Mouse (Mus musculus) hindbrain, embryonic 15.5 days (tissue): Measurements from ENCODE around the gene Shroom3. TPM values are rescaled to one million over a fixed set of nuclear protein-coding genes. Genes with fewer than 3 reads are reported as not detected.
"Not testable (repeated sequence)": the region's sequence is repeated elsewhere in the genome, so short reads cannot be mapped to it uniquely, and the experiment has no call there.

Source experiments
- ATAC-seq: fragments of 200-750 bp; cut with Nextera tagmentation; 2 replicates; pipeline ENCODE4 v1.8.0; 2017; ENCODE audit warnings: low read depth, moderate number of reproducible peaks, moderate TSS enrichment; ENCODE audit not compliant: low FRiP score
- H3K27ac ChIP-seq: fragments of 300-500 bp; sonication (generic); replicated peaks from 2 replicates; pipeline ENCODE4 v1.5.1; 2015; ENCODE audit warnings: mild to moderate bottlenecking, inconsistent platforms
- H3K27me3 ChIP-seq: fragments of 300-500 bp; sonication (generic); 2 replicates; pipeline ENCODE4 v1.6.1; 2015; ENCODE audit warnings: control low read depth, inconsistent platforms
- H3K36me3 ChIP-seq: fragments of 300-500 bp; sonication (generic); 2 replicates; pipeline ENCODE4 v1.6.1; 2015; ENCODE audit warnings: control low read depth, inconsistent platforms
- H3K4me1 ChIP-seq: fragments of 300-500 bp; sonication (generic); replicated peaks from 2 replicates; pipeline ENCODE4 v1.6.1; 2015; ENCODE audit warnings: control low read depth, inconsistent platforms
- H3K4me2 ChIP-seq: fragments of 300-500 bp; sonication (generic); 2 replicates; pipeline ENCODE4 v1.6.1; 2015; ENCODE audit warnings: moderate library complexity, mild to moderate bottlenecking, inconsistent platforms
- H3K4me3 ChIP-seq: fragments of 300-500 bp; sonication (generic); 2 replicates; pipeline ENCODE4 v1.5.1; 2015; ENCODE audit warnings: mild to moderate bottlenecking, inconsistent platforms
- H3K9ac ChIP-seq: fragments of 300-500 bp; sonication (generic); 2 replicates; pipeline ENCODE4 v1.6.1; 2015; ENCODE audit warnings: inconsistent platforms
- H3K9me3 ChIP-seq: fragments of 300-500 bp; sonication (generic); 2 replicates; pipeline ENCODE4 v1.6.1; 2016; ENCODE audit warnings: control low read depth, inconsistent platforms
- WGBS: fragments of 180-500 bp; shearing (Covaris S2); methylation state at CpG from one replicate; pipeline ENCODE4 v1.1.7; 2015; 5-methylcytosine and 5-hydroxymethylcytosine counted together
- polyA plus RNA-seq: library from polyadenylated mRNA; unstranded; fragments of >200 nt; fragmentation: Nextera tagmentation; extraction: Ambion mirVana; gene quantifications from 2 replicates; pipeline ENCODE4 v1.2.1, GENCODE M21; 2015

The Shroom3 gene
- polyA plus RNA-seq, 1 experiment from 2014 or later, result 2.2 TPM

GRCm38 (mm10) chr5:92917755-92918154, 234.5 kb downstream of the Shroom3 start:
- no peaks in the 10 kb centered on the region for H3K36me3 ChIP-seq
- WGBS, result 88% methylated on average over 6 of the region's 6 CpGs
- no peak overlapping the region for H3K4me3 ChIP-seq
- peaks cover 14% of the 10 kb centered on the region for H3K4me1 ChIP-seq
- H3K4me2 ChIP-seq, result no peak overlapping the region
- no peak for ATAC-seq
- no peaks in the 10 kb centered on the region for H3K9me3 ChIP-seq
- H3K27ac ChIP-seq, result no peak overlapping the region
- no peak overlapping the region for H3K9ac ChIP-seq
- no peaks in the 10 kb centered on the region for H3K27me3 ChIP-seq

- H3K27me3 ChIP-seq, result no peaks in the 10 kb centered on the region
- 0 out of 2 replicates have a peak, but pooled peaks have one; percentile 17 for ATAC-seq
- H3K9me3 ChIP-seq, result no peaks in the 10 kb centered on the region
- H3K4me1 ChIP-seq, result peaks cover 14% of the 10 kb centered on the region
- 49% methylated on average over 10 of the region's 10 CpGs for WGBS
- H3K9ac ChIP-seq, result no peak overlapping the region
- H3K4me2 ChIP-seq, result no peak overlapping the region
- no peaks in the 10 kb centered on the region for H3K36me3 ChIP-seq
- H3K27ac ChIP-seq, result no peak overlapping the region
- H3K4me3 ChIP-seq, result no peak overlapping the region
Observed at GRCm38 (mm10) chr5:92918170-92918569, 234.9 kb downstream of the Shroom3 start.

GRCm38 (mm10) chr5:92918866-92919265, 235.6 kb downstream of the Shroom3 start:
- Histone ChIP-seq H3K36me3 (no peaks in the 10 kb centered on the region), H3K9ac (no peak overlapping the region), H3K4me2 (no peak overlapping the region)

GRCm38 (mm10) chr5:92919390-92919789, 236.2 kb downstream of the Shroom3 start:
- H3K9ac ChIP-seq, result no peak overlapping the region
- ATAC-seq, result no peak
- WGBS, result 53% methylated on average over 14 of the region's 14 CpGs

More at GRCm38 (mm10) chr5:92918866-92919265, 235.6 kb downstream of the Shroom3 start:
- WGBS, result 22% methylated on average over 9 of the region's 9 CpGs
- ATAC-seq, result no peak
- H3K4me3 ChIP-seq, result no peak overlapping the region
- no peaks in the 10 kb centered on the region for H3K27me3 ChIP-seq
- H3K4me1 ChIP-seq, result peaks cover 14% of the 10 kb centered on the region
- no peaks in the 10 kb centered on the region for H3K9me3 ChIP-seq
- H3K27ac ChIP-seq, result no peak overlapping the region

GRCm38 (mm10) chr5:92920984-92921383, 237.7 kb downstream of the Shroom3 start:
- no peak overlapping the region for H3K4me3 ChIP-seq
- peaks cover 20% of the 10 kb centered on the region for H3K4me1 ChIP-seq
- no peak overlapping the region for H3K4me2 ChIP-seq
- no peaks in the 10 kb centered on the region for H3K9me3 ChIP-seq
- H3K27ac ChIP-seq, result no peak overlapping the region
- H3K36me3 ChIP-seq, result no peaks in the 10 kb centered on the region
- H3K27me3 ChIP-seq, result no peaks in the 10 kb centered on the region
- ATAC-seq, result no peak
- WGBS, result 96% methylated on average over 8 of the region's 8 CpGs
- H3K9ac ChIP-seq, result no peak overlapping the region

More at GRCm38 (mm10) chr5:92919390-92919789, 236.2 kb downstream of the Shroom3 start:
- Histone ChIP-seq H3K4me2 (no peak overlapping the region), H3K9me3 (no peaks in the 10 kb centered on the region), H3K27me3 (no peaks in the 10 kb centered on the region), H3K36me3 (no peaks in the 10 kb centered on the region), H3K27ac (no peak overlapping the region), H3K4me1 (peaks cover 14% of the 10 kb centered on the region), H3K4me3 (no peak overlapping the region)

GRCm38 (mm10) chr5:92921728-92922127, 238.5 kb downstream of the Shroom3 start:
- no peak overlapping the region for H3K4me2 ChIP-seq
- ATAC-seq, result no peak

GRCm38 (mm10) chr5:92922981-92923380, 239.7 kb downstream of the Shroom3 start:
- not testable (repeated sequence) for H3K4me3 ChIP-seq
- 90% methylated on average over 5 of the region's 5 CpGs for WGBS

More at GRCm38 (mm10) chr5:92921728-92922127, 238.5 kb downstream of the Shroom3 start:
- no peaks in the 10 kb centered on the region for H3K27me3 ChIP-seq
- H3K4me1 ChIP-seq, result peaks cover 20% of the 10 kb centered on the region
- H3K36me3 ChIP-seq, result no peaks in the 10 kb centered on the region
- 81% methylated on average over 8 of the region's 8 CpGs for WGBS
- no peak overlapping the region for H3K9ac ChIP-seq
- H3K9me3 ChIP-seq, result no peaks in the 10 kb centered on the region
- no peak overlapping the region for H3K4me3 ChIP-seq
- no peak overlapping the region for H3K27ac ChIP-seq

GRCm38 (mm10) chr5:92924851-92925477, 241.7 kb downstream of the Shroom3 start:
- no peaks in the 10 kb centered on the region for H3K9me3 ChIP-seq
- ATAC-seq, result peak; percentile 67
- H3K9ac ChIP-seq, result no peak overlapping the region
- WGBS, result 14% methylated on average over 17 of the region's 17 CpGs
- no peaks in the 10 kb centered on the region for H3K36me3 ChIP-seq
- no peak overlapping the region for H3K27ac ChIP-seq
- H3K4me2 ChIP-seq, result peak overlapping the region; percentile 42
- H3K4me3 ChIP-seq, result peak overlapping the region; percentile 9
- peaks cover 6% of the 10 kb centered on the region; the same call in 1 of the 2 replicates for H3K4me1 ChIP-seq
- H3K27me3 ChIP-seq, result no peaks in the 10 kb centered on the region

More at GRCm38 (mm10) chr5:92922981-92923380, 239.7 kb downstream of the Shroom3 start:
- not testable (repeated sequence) for ATAC-seq, H3K4me2 ChIP-seq, H3K36me3 ChIP-seq, H3K27ac ChIP-seq, H3K27me3 ChIP-seq, H3K9me3 ChIP-seq, H3K9ac ChIP-seq
- H3K4me1 ChIP-seq, result peaks cover 20% of the 10 kb centered on the region

GRCm38 (mm10) chr5:92927667-92928066, 244.4 kb downstream of the Shroom3 start:
- Histone ChIP-seq H3K9ac (no peak overlapping the region), H3K4me3 (no peak overlapping the region), H3K27ac (no peak overlapping the region), H3K36me3 (no peaks in the 10 kb centered on the region), H3K27me3 (no peaks in the 10 kb centered on the region), H3K4me2 (no peak overlapping the region), H3K4me1 (peaks cover 6% of the 10 kb centered on the region; the same call in 1 of the 2 replicates), H3K9me3 (no peaks in the 10 kb centered on the region)
- ATAC-seq, result no peak
- WGBS, result 84% methylated on average over 10 of the region's 10 CpGs

- WGBS, result 75% methylated on average over 6 of the region's 6 CpGs
- no peak for ATAC-seq
- no peak overlapping the region for H3K4me3 ChIP-seq
- H3K27ac ChIP-seq, result no peak overlapping the region
- no peaks in the 10 kb centered on the region for H3K9me3 ChIP-seq
- no peaks in the 10 kb centered on the region for H3K4me1 ChIP-seq
- H3K27me3 ChIP-seq, result no peaks in the 10 kb centered on the region
- no peak overlapping the region for H3K4me2 ChIP-seq
- H3K9ac ChIP-seq, result no peak overlapping the region
- H3K36me3 ChIP-seq, result no peaks in the 10 kb centered on the region
Observed at GRCm38 (mm10) chr5:92930557-92930956, 247.3 kb downstream of the Shroom3 start.

GRCm38 (mm10) chr5:92931298-92931697, 248.1 kb downstream of the Shroom3 start:
- H3K9ac ChIP-seq, result no peak overlapping the region
- no peaks in the 10 kb centered on the region for H3K9me3 ChIP-seq
- no peaks in the 10 kb centered on the region for H3K36me3 ChIP-seq
- no peak for ATAC-seq
- H3K4me3 ChIP-seq, result no peak overlapping the region
- 58% methylated on average over 16 of the region's 16 CpGs for WGBS
- H3K27ac ChIP-seq, result no peak overlapping the region
- H3K27me3 ChIP-seq, result no peaks in the 10 kb centered on the region
- no peaks in the 10 kb centered on the region for H3K4me1 ChIP-seq
- H3K4me2 ChIP-seq, result no peak overlapping the region

- Histone ChIP-seq H3K9me3 (no peaks in the 10 kb centered on the region), H3K4me2 (no peak overlapping the region), H3K4me1 (no peaks in the 10 kb centered on the region), H3K4me3 (no peak overlapping the region), H3K36me3 (no peaks in the 10 kb centered on the region), H3K27me3 (no peaks in the 10 kb centered on the region), H3K27ac (no peak overlapping the region), H3K9ac (no peak overlapping the region)
- ATAC-seq, result no peak
- 76% methylated on average over 10 of the region's 10 CpGs for WGBS
Observed at GRCm38 (mm10) chr5:92933010-92933409, 249.8 kb downstream of the Shroom3 start.
